Mouse (Mus musculus): Measurements from ENCODE around the gene Rnf220. TPM values are rescaled to one million over a fixed set of nuclear protein-coding genes. Genes with fewer than 3 reads are reported as not detected.

The Rnf220 gene
- total RNA-seq, 2 experiments from 2014 or later = 140 to 143 TPM

GRCm38 (mm10) chr4:117312416-117313084 lies 184.3 kb downstream of the Rnf220 start:
- intact Hi-C loops (cut with DNase I) = no loop called here
- DNase-seq = no peak

GRCm38 (mm10) chr4:117311891-117312290 lies 185.0 kb downstream of the Rnf220 start:
- intact Hi-C loops (cut with DNase I) = no loop called here
- no peak for DNase-seq

- intact Hi-C loops (cut with DNase I) = no loop called here
- no peak for DNase-seq
These were observed 187.4 kb downstream of the Rnf220 start for GRCm38 (mm10) chr4:117309427-117309826.

GRCm38 (mm10) chr4:117307270-117307669 lies 189.6 kb downstream of the Rnf220 start:
- no peak for DNase-seq
- intact Hi-C loops (cut with DNase I) = no loop called here

GRCm38 (mm10) chr4:117305461-117305860 lies 191.4 kb downstream of the Rnf220 start:
- intact Hi-C loops (cut with DNase I) = no loop called here

GRCm38 (mm10) chr4:117304239-117305025 lies 192.4 kb downstream of the Rnf220 start:
- intact Hi-C loops (cut with DNase I) = no loop called here
- no peak for DNase-seq

More at GRCm38 (mm10) chr4:117305461-117305860, 191.4 kb downstream of the Rnf220 start:
- DNase-seq = no peak

GRCm38 (mm10) chr4:117303581-117304238 lies 193.1 kb downstream of the Rnf220 start:
- DNase-seq = no peak
- intact Hi-C loops (cut with DNase I) = no loop called here

GRCm38 (mm10) chr4:117302027-117302806 lies 194.6 kb downstream of the Rnf220 start:
- DNase-seq = no peak
- intact Hi-C loops (cut with DNase I) = no loop called here

GRCm38 (mm10) chr4:117299921-117300320 lies 196.9 kb downstream of the Rnf220 start:
- no peak for DNase-seq
- intact Hi-C loops (cut with DNase I) = no loop called here

GRCm38 (mm10) chr4:117297819-117298218 lies 199.0 kb downstream of the Rnf220 start:
- no peak for DNase-seq
- intact Hi-C loops (cut with DNase I) = no loop called here

GRCm38 (mm10) chr4:117296849-117297593 lies 199.8 kb downstream of the Rnf220 start:
- intact Hi-C loops (cut with DNase I) = no loop called here
- peak; percentile 43 for DNase-seq

- intact Hi-C loops (cut with DNase I) = no loop called here
- DNase-seq = no peak
These were observed 205.2 kb downstream of the Rnf220 start for GRCm38 (mm10) chr4:117291696-117292095.

GRCm38 (mm10) chr4:117288927-117289801 lies 207.7 kb downstream of the Rnf220 start:
- intact Hi-C loops (cut with DNase I) = loop anchor here (10.0 kb wide), 1 partner anchor 486 kb away; no protein-coding TSS in a partner anchor
- peak; percentile 85 for DNase-seq

- intact Hi-C loops (cut with DNase I) = loop anchor here (10.0 kb wide), 1 partner anchor 486 kb away; no protein-coding TSS in a partner anchor
- DNase-seq = no peak
These were observed 208.4 kb downstream of the Rnf220 start for GRCm38 (mm10) chr4:117288277-117288926.

GRCm38 (mm10) chr4:117284363-117284762 lies 212.5 kb downstream of the Rnf220 start:
- DNase-seq = peak; percentile 53
- intact Hi-C loops (cut with DNase I) = loop anchor here (10.0 kb wide), 1 partner anchor 490 kb away; no protein-coding TSS in a partner anchor

GRCm38 (mm10) chr4:117283271-117284191 lies 213.3 kb downstream of the Rnf220 start:
- intact Hi-C loops (cut with DNase I) = loop anchor here (10.0 kb wide), 1 partner anchor 491 kb away; no protein-coding TSS in a partner anchor
- peak; percentile 91 for DNase-seq

All from left cerebral cortex, postnatal 4 days (tissue).